Mouse (Mus musculus): ENCODE data around the gene Ambra1. TPM values are rescaled to one million over a fixed set of nuclear protein-coding genes. Genes with fewer than 3 reads are reported as not detected.

Gene Ambra1
- 8.7 and 9.0 TPM in 2 replicates for polyA plus RNA-seq (2016; fragmentation: Nextera tagmentation; extraction: Ambion mirVana)

DNA sequence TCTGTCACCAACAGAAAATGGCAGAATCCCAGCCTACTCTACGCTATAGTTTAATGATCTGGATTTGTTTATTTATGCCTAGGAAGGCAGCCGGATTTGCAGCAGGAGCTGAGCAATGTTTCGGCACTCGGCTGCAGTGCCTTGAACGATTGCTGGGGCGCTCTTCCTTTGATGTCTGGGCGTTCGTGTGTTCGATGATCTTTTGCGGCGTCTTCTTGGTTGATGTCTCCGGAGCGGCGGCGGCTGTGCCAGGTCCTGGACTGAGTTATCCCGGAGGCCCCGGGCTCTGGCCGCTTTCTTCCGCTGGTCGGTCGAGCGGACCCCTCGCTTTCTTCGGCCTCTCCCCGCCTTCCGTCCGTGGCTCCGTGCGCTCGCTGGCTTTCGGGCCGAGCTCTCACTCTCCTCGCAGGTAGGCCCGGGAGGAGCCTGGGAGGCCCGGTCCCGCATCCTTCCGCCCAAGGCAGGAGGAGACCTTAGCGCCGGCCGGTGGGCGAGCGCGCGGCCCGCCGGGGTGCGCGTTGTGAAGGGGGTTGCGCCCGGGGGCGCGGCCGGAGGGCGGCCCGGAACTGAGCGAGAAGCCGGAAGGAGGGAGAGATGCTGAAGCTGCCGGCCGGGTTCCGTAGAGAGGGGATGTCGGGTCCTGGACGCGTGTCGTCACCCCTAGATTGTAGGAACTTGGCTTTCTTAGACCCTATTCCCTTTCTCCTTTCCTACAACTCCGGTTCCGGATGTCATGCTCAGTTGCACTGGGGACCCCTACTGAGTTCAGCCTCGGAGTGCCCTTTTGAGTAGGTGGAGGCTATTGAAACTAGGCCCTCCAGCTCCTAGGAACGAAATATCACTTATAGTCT is at the start of gene Ambra1:
Gene Ambra1 (plus strand): TSS at position 164 of the 851 bp plus-strand sequence.
- H3K9ac ChIP-seq = peak within 1 kb of the TSS; percentile 96
- WGBS (ENCODE audit: insufficient replicate concordance) = under 1% methylated on average over 68 of the region's 68 CpGs
- peak within 1 kb of the TSS; percentile 94 for H3K27ac ChIP-seq
- ATAC-seq = peak; percentile 88
- peak within 1 kb of the TSS; percentile 98 for H3K4me3 ChIP-seq
- H3K9me3 ChIP-seq (replicated peaks) = no peaks in the 10 kb centered on the region
- H3K27me3 ChIP-seq (replicated peaks) = no peaks in the 10 kb centered on the region
- H3K4me2 ChIP-seq = peak within 1 kb of the TSS; percentile 80
- H3K4me1 ChIP-seq = peaks cover 21% of the 10 kb centered on the region
- H3K36me3 ChIP-seq = peaks cover 4% of the 10 kb centered on the region; the same call in 1 of the 2 replicates

DNA sequence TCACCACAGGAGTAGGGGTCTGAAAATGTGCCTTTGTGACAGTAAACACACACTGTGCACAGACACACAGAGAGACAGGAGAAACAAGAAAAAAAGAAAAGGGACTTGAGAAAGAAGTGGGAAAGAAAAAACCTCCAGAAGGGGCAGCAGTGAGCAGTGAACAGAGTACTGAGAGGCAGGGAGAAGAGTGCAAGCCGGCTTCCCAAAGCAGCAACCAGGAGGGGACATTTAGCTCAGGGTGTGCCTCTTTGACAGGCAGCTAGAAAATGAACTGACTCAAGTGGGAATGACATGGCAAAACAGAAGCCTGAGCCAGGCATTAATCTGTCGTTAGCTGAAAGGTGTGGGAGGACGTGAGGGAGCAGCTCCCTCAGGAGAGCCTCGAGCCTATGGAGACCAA is 47.1 kb upstream of the Ambra1 start:
- Histone ChIP-seq H3K4me3 (no peak overlapping the region), H3K36me3 (peaks cover 80% of the 10 kb centered on the region), H3K27ac (no peak overlapping the region), H3K9ac (no peak overlapping the region), H3K4me1 (no peaks in the 10 kb centered on the region), H3K9me3 (replicated peaks) (no peaks in the 10 kb centered on the region), H3K4me2 (no peak overlapping the region), H3K27me3 (replicated peaks) (no peaks in the 10 kb centered on the region)
- ATAC-seq = peak; percentile 51
- WGBS (ENCODE audit: insufficient replicate concordance) = 38% methylated on average over 4 of the region's 4 CpGs

DNA sequence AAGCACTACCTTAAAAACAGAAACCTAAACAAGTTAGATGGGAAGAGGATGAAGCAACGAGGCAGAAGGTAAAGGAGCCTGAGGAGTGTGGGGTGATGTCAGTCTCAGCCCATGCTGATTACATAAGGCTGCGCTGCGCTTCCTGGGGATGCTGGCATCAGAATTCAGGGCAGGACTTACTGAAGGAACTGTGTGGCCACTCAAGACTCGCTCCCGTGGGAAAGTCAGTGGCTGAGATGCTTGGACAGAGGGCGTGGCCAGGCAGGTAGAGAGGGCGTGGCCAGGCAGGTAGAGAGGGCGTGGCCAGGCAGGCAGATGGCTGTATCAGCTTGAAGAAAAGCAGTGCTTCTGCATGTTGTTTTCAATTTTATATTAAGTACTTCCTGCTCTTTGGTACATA is 46.0 kb upstream of the Ambra1 start:
- Histone ChIP-seq H3K9ac (no peak overlapping the region), H3K27ac (no peak overlapping the region), H3K4me2 (no peak overlapping the region), H3K4me3 (no peak overlapping the region), H3K36me3 (peaks cover 78% of the 10 kb centered on the region), H3K9me3 (replicated peaks) (no peaks in the 10 kb centered on the region), H3K4me1 (no peaks in the 10 kb centered on the region), H3K27me3 (replicated peaks) (no peaks in the 10 kb centered on the region)
- ATAC-seq = no peak
- WGBS (ENCODE audit: insufficient replicate concordance) = 73% methylated on average over 8 of the region's 8 CpGs

- Histone ChIP-seq H3K27me3 (replicated peaks) (no peaks in the 10 kb centered on the region), H3K9ac (no peak overlapping the region), H3K4me2 (no peak overlapping the region), H3K9me3 (replicated peaks) (no peaks in the 10 kb centered on the region), H3K27ac (no peak overlapping the region), H3K36me3 (peaks cover 69% of the 10 kb centered on the region), H3K4me1 (no peaks in the 10 kb centered on the region), H3K4me3 (no peak overlapping the region)
- 84% methylated on average over 7 of the region's 7 CpGs for WGBS (ENCODE audit: insufficient replicate concordance)
- no peak for ATAC-seq
These were observed 40.5 kb upstream of the Ambra1 start for GRCm38 (mm10) chr2:91689452-91689851.

DNA sequence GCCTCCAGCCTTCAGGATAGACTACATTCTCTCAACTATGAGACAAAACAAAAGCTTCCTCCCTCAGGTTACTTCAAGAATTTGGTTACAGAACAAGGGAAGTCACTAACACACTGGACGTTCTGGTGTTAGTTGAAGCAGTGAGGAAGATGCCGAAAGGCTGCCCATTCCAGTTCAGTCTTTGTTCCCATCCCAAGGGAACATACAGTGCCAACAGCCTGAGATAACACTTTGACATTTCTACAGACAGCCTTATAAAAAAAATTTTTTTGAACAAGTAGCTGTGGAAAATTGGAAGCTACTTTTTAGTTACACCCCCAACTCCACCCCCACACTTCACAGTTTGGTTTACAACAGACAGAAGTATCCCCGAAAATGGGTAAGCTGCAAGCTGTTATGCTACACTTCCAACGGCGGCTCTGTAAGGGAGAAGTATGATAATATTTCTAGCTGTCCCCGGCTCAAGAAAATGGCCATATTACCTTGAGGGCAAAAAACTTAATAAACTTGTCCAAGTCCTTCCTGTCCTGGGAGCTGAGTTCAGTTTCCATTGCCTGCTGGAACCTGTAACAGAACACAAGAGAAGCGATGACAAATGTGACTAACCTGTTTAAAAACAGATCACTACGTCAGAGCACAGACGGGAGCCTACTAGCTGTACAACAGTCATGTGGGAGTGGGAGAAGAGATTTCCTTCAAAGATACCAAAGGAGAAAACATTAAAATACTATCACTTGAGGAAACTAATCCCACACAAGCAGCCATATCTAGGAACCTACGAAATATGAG is 34.3 kb upstream of the Ambra1 start:
- no peaks in the 10 kb centered on the region for H3K9me3 ChIP-seq (replicated peaks)
- ATAC-seq = no peak
- H3K4me2 ChIP-seq = no peak overlapping the region
- no peaks in the 10 kb centered on the region for H3K27me3 ChIP-seq (replicated peaks)
- H3K27ac ChIP-seq = no peak overlapping the region
- H3K4me3 ChIP-seq = no peak overlapping the region
- no peak overlapping the region for H3K9ac ChIP-seq
- H3K4me1 ChIP-seq = no peaks in the 10 kb centered on the region
- WGBS (ENCODE audit: insufficient replicate concordance) = 81% methylated on average over 10 of the region's 10 CpGs
- H3K36me3 ChIP-seq = peaks cover 31% of the 10 kb centered on the region

GRCm38 (mm10) chr2:91696225-91696590 is 33.7 kb upstream of the Ambra1 start:
- no peak overlapping the region for H3K4me3 ChIP-seq
- no peaks in the 10 kb centered on the region for H3K4me1 ChIP-seq
- 61% methylated on average over 1 of the region's 1 CpGs for WGBS (ENCODE audit: insufficient replicate concordance)
- no peak overlapping the region for H3K27ac ChIP-seq
- peaks cover 30% of the 10 kb centered on the region for H3K36me3 ChIP-seq
- no peak overlapping the region for H3K4me2 ChIP-seq
- H3K9ac ChIP-seq = no peak overlapping the region
- no peaks in the 10 kb centered on the region for H3K9me3 ChIP-seq (replicated peaks)
- no peaks in the 10 kb centered on the region for H3K27me3 ChIP-seq (replicated peaks)
- no peak for ATAC-seq

GRCm38 (mm10) chr2:91699225-91699624 is 30.7 kb upstream of the Ambra1 start:
- no peaks in the 10 kb centered on the region for H3K9me3 ChIP-seq (replicated peaks)
- H3K9ac ChIP-seq = no peak overlapping the region
- no peaks in the 10 kb centered on the region for H3K27me3 ChIP-seq (replicated peaks)
- H3K4me2 ChIP-seq = no peak overlapping the region
- H3K4me3 ChIP-seq = no peak overlapping the region
- H3K36me3 ChIP-seq = peaks cover 10% of the 10 kb centered on the region
- 66% methylated on average over 1 of the region's 1 CpGs for WGBS (ENCODE audit: insufficient replicate concordance)
- no peaks in the 10 kb centered on the region for H3K4me1 ChIP-seq
- ATAC-seq = no peak
- no peak overlapping the region for H3K27ac ChIP-seq

DNA sequence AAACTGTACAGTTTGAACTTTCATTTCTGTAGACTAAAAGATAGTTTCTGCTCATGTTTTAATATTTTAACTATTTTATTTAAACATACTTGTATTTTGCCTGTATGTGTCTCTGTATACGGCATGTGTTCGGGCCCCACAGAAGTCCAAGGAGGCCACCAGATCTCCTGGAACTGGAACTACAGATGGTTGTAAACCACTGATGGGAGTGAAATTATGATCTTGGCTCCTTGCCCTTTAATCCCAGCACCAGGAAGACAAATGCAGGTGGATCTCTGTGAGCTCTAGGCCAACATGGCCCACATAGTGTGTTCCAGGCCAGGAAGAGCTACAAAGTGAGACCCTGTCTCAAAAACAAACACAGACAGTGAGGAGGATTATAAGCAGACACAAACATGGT is 28.6 kb upstream of the Ambra1 start:
- 95% methylated on average over 2 of the region's 2 CpGs for WGBS (ENCODE audit: insufficient replicate concordance)
- no peaks in the 10 kb centered on the region for H3K27me3 ChIP-seq (replicated peaks)
- no peaks in the 10 kb centered on the region for H3K9me3 ChIP-seq (replicated peaks)
- H3K4me3 ChIP-seq = no peak overlapping the region
- H3K27ac ChIP-seq = no peak overlapping the region
- no peaks in the 10 kb centered on the region for H3K36me3 ChIP-seq
- no peaks in the 10 kb centered on the region for H3K4me1 ChIP-seq
- no peak overlapping the region for H3K4me2 ChIP-seq
- no peak for ATAC-seq
- no peak overlapping the region for H3K9ac ChIP-seq

DNA sequence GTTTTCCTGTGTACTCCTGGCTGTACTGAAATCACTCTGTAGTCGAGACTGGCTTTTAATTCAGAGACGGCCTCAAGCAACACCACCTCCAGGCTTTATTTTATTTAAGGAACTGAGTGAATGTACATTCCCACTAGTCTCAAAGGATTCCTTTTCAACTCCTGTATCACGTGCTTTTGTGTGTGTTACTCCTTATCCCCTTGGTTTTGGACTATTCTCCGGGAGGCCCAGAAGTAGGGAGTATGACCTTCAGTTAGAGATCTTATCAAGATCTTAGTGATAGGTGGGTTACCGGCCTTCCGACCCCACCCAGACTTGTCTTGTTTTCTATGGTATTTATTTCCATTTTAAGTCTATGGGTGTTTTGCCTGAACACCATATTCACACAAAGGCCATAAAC is 24.2 kb upstream of the Ambra1 start:
- WGBS (ENCODE audit: insufficient replicate concordance) = 68% methylated on average over 6 of the region's 6 CpGs
- Histone ChIP-seq H3K27ac (no peak overlapping the region), H3K36me3 (no peaks in the 10 kb centered on the region), H3K4me3 (no peak overlapping the region), H3K9me3 (replicated peaks) (no peaks in the 10 kb centered on the region), H3K4me1 (peaks cover 10% of the 10 kb centered on the region), H3K9ac (no peak overlapping the region), H3K27me3 (replicated peaks) (no peaks in the 10 kb centered on the region), H3K4me2 (no peak overlapping the region)
- no peak for ATAC-seq

DNA sequence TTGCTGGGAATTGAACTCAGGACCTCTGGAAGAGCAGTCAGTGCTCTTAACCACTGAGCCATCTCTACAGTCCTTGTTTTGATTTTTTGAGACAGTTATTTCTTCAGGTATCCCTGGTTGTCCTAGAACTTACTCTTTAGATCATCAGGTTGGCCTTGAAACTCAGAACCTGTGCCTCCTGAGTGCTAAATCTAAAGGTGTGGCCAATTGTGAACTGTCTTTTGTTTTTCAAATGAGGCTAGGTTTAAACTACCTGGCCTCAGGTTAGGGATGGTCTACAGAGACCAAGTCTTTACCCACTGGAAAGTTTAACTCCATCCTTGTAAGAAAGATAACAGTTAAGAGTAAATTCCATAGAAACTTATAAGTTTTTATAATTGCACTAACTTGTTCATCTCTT is 23.5 kb upstream of the Ambra1 start:
- Histone ChIP-seq H3K27me3 (replicated peaks) (no peaks in the 10 kb centered on the region), H3K4me3 (no peak overlapping the region), H3K27ac (no peak overlapping the region), H3K4me2 (no peak overlapping the region), H3K4me1 (peaks cover 13% of the 10 kb centered on the region), H3K9ac (no peak overlapping the region), H3K36me3 (no peaks in the 10 kb centered on the region), H3K9me3 (replicated peaks) (no peaks in the 10 kb centered on the region)
- ATAC-seq = no peak

- H3K36me3 ChIP-seq = no peaks in the 10 kb centered on the region; the same call in 1 of the 2 replicates
- ATAC-seq = no peak
- no peak overlapping the region for H3K27ac ChIP-seq
- no peak overlapping the region for H3K4me2 ChIP-seq
- H3K9me3 ChIP-seq (replicated peaks) = no peaks in the 10 kb centered on the region
- no peaks in the 10 kb centered on the region for H3K27me3 ChIP-seq (replicated peaks)
- H3K4me3 ChIP-seq = no peak overlapping the region
- peaks cover 24% of the 10 kb centered on the region for H3K4me1 ChIP-seq
- 89% methylated on average over 6 of the region's 6 CpGs for WGBS (ENCODE audit: insufficient replicate concordance)
- H3K9ac ChIP-seq = no peak overlapping the region
These were observed 21.6 kb upstream of the Ambra1 start for GRCm38 (mm10) chr2:91708361-91708760.

Measured in liver, embryonic 12.5 days (tissue).